Mouse (Mus musculus): ENCODE measurements around the gene Espl1.
A peak's percentile ranks its signal among the peaks of the same experiment; 100 is the strongest.

Espl1 gene

DNA sequence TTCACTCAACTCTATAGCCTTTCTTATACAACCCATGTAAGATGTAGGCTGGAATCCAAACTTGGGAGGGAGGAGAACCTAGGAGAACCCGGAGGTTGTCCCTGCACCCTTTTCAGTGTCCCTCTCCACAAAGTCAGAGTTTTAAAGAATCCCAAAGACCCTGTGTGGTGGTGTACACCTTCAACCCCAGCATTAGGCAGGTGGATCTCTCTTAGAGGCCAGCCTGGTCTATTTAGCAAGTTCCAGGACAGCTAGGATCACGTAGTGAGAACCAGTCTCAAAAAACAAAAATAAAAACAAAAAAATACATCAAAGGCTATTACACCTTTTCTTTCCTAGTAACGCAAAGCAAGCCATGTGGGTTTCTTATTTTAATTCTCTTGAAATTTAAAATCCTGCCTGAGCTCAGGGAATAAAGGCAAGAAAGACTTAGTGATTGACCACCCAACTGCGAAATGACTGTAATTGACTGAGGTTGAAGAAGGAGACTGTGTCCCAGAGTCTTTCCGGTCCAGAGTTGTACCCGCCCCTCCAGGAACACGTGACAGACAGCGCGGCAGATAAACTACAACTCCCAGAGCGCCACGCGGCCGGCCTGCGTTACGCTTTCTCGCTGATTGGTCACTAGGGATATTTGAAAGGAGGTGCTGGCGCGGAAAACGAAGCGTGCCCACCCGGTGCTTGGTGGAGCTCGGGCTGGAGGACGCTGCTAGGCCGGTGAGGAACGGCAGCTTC, at the start of gene Espl1:
Gene Espl1 (plus strand): TSS at position 634 of the 735 bp plus-strand sequence.
- peak; percentile 94 for DNase-seq (ENCODE audit: low read depth)

DNA sequence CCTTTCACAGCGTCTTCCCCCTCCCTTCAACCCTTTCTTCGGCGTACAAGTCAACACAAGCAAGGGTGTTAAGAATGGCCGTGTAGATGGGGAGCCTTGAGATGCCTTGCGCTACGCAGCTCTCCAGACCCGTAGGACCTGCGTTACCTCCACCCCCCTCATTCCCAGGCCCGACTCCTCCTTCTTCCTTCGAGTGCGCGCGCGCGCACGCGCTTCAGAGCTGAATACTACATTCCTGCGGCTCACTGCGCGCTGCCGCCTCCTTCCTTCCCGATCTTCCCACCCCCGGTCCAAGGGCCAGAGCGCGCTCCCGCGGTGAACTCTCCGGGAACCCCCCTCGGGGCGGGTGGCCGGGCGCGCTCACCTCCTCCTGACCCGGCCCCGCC, 49.2 kb upstream of the Espl1 start:
- DNase-seq (ENCODE audit: low read depth), result peak; percentile 66

DNA sequence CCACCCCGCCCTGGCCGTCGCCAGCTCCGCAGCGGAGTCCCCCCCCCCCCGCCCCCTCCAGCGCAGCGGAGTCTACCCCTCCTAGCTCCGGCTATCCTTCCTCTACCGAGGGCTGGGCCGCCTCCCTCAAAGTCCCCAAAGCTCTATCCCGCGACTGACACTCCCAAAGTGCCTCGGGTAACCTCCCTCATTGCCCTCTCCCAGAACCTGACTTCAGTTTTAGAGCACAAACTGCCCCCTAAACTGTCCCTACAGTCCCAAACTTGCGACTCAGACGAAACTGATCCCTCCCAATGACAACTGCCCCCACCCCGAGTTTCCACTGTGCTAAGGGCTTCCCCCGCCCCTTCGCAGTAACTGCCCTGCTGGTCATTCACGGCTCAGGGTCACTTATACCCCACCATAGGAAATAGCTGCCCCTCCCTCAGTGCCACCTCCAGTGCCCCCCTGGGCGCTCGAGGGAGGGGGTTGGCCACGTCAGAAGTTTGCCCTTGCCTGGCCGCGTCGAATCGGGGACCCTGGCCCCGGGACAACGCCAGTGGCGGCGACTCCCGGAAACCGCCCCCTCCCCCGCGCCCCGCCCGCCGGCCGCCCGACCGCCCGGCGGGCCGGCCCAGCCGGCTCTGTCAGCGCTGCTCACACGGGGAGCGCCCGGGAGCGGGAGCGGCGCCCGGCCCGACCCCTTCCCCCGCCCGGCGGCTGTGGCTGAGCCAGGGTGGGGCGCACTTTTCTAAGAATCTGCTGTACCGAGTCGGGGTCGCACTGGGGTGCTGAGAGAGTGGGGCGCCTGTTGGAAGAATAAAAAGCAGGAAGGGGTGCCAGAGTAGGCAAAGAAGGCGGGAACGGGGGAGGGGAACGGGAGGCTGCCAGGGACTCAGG, 48.6 kb upstream of the Espl1 start:
- no peak for DNase-seq (ENCODE audit: low read depth)

DNA sequence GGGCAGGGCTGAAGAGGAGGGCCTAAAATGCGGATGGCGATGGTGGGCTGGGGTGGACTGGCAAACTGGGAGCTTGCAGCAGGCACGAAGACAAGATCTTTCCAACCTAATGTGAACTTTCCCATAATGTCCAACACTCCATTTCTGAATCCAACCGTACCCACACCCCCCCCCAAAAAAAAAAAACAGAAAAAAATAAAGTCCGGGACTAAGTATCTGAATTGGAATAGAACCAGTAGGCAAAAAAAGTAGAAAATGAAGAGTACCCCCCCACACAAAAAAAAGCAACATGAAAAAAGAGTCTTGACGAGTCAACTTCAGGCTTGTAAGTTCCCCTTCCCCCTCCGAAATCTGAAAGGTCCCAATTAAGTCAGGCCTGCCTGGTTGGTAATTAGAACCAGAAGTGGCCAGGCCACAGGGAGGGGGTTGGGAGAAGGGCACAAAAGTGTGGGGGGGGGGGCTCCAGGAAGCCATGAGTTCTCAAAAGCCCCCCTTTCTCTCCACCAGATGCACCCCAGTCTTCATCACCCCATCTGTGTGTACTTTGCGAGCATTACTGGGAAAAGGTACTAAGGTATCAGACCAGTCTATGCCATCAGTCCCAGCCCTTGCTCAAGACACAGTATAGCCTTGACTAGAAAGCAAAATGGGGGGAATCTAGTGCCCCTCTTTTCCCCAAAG, 47.8 kb upstream of the Espl1 start:
- DNase-seq (ENCODE audit: low read depth), result no peak

DNA sequence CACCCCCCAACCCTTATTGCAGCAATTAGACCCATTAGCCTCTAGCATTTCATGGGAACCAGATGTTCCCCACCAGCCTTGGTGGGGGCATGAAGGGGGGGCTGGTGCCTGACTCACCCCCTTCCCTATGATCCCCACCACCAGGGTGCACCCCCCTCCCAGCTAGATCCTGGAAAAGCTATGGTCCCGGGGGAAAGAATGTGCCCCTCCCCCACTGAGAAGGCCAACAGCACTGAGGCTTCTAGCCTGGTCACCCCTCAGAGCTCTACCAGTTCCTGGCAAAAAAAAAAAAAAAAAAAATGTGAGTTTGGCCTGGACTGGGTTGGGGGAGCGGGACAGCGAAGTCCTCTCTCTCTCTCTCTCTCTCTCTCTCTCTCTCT, 47.3 kb upstream of the Espl1 start:
- DNase-seq (ENCODE audit: low read depth), result no peak

DNA sequence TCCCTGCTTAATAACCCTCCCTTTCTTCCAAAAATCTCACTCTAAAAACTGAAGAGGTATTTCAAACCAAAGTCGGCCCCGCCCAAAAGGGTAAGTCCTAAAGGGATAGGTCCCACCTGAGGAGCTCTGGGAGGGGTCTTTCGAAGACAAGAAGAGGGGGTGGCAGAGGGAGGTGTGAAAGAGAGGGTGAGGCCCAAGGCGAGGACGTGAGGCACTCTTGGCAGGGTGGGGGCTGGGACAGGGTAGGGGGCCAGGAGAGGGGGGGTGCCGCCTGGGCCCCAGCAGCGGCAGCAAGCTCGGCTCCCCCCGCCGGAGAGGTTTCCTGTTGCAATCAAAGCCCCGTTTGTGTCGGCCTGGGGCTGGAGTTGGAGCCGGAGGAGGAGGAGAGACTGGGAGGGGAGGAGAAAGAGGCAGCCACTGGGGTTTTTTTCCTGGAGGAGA, 46.8 kb upstream of the Espl1 start:
- no peak for DNase-seq (ENCODE audit: low read depth)

DNA sequence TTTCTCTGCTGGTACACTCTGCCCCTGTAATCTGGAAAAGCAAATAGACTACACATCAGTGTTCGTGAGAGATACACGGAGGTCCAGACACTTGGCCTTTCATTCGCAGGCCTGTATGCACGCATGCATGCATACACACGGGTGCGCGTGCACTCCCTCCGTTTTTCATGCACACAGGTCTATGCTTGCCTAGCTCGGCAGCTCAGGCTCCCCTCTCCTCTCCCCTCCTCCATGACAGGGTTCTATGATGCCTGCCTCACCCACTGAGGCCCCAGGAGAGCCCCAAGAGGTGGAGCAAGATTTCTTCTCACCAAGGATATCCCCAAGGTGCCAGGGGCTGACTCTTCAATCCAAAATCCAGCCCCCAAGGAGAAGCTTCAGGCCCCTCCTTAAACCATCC, 46.1 kb upstream of the Espl1 start:
- no peak for DNase-seq (ENCODE audit: low read depth)

DNA sequence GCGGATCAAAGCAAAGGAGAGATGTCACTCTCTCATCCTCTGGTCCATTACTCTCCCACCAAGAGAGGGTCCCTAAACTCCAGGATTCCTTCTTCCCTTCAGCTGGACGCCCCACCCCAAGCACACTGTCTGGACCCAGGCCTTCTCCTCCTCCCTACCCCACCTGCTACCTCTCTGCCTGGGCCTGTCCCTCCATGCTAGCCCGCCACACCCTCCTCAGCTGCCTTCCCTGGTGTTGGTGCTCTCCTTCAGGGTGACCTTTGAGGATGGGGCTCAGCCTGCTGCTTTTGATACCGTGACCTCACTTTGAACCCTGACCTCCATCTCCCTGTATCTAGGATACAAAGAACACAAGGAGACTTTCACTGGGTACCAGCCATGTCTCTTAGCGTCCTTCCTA, 45.5 kb upstream of the Espl1 start:
- DNase-seq (ENCODE audit: low read depth), result no peak

DNA sequence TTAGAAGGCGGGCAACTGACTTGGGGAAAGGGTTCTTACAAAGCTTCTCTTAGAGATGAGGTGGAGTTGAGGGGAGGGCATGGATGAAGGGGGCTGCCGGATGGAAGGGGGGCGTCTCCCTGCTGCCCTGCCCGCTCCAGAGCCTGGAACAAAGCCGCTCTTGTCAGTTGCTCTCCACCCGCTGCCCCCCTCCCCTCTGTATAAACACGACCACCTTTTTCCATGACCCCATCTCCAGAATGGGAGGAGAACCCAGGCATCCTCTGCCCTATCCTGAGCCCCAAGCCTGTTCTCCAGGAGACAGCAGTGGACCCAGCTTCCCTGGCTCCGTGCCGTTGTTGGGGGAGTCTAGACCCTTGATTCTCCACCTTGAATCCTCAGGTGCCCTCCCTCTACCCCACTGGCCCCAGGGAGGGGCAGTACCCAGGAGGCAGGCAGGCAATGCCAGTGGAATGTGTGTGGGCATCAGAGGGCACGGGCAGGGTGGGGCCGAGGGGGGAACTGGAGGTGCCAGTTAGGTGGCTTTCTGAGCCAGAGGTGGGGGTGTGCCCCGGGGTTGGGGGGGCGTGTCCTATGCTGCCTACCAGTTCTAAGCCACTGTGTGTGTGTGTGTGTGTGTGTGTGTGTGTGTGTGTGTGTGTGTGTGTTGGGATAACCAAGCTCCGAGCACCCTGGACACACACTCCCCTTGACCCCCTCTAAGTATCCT, 40.4 kb upstream of the Espl1 start:
- DNase-seq (ENCODE audit: low read depth), result no peak

DNA sequence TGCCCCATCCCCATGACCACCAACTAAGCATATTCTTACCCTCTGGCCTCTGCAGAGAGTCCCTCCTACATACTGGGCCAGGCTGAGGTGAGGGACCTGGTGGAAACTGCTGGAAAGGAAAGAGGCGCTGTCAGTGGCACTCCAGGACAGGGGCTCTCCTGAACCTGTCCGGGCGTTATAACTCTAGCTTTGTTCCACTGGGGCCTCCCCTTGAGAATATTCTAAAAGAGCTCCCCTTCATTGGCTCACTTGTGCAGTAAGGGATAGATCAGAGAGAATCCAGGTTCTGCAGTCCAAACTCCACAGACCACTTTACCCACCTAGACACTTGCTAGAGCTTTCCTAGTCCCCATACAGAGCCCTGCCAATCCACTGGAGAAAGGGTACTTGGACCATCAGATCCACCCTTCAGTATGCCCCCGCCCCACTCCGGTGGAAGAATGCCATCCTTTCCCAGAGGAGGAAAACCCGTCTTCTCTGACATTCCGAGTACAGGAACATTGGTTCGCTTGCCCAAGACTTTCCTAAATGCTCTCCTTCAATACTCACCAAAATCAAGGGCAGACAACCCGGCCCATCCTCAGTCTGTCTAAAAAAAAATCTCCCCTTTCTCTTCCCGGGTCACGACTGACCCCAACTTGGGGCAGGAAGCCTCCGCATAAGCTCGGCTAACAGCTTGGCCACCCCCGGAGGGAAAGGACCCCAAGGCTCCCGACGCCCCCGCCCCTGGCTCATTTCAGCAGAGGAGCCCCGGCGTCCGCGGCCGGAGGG, 39.5 kb upstream of the Espl1 start:
- no peak for DNase-seq (ENCODE audit: low read depth)

DNA sequence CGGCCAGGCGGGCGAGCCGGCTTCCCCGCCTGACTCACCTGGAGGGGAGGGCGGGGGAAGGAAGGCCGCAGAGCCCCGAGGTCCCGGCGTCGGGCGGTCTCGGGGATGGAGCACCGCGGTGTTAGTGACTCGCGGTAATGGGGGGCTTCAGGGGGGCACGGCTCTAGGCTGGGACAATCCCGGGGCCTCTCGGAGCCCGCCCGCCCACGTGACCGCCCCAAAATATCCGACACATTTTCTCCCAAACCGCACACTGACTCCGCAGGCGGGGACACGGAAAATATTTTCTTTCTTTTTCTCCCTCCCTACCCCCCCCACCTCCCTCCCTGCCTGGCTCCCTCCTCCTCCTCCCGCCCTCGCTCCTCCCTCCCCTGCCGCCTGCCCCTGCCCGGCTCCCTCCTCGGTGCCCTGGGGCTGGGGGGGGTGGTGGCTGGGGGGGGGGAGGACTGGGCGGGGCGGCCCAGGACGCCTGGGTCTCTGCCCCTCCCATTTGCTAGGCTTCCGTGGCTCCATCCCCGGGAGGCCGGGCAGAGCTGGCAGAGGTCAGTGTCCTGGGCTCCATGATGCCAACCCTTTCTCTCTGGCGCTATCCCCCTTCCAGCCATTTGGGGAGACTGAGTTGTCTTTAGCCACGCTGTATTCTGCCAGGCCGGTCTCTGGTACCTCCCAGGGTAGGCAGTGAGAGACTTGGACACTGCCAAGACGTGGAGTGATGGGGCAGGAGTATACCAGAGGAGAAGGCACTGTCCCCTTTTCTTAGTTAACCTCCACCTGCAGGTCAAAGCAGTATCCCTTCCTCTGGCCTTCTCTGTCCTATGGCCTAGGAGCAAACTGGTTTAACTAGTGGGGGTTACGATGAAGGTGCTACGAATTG, 38.6 kb upstream of the Espl1 start, which contains the start of gene Rarg:
Gene Rarg (minus strand): TSS at position 316 of the 874 bp plus-strand sequence.
- no peak for DNase-seq (ENCODE audit: low read depth)

DNA sequence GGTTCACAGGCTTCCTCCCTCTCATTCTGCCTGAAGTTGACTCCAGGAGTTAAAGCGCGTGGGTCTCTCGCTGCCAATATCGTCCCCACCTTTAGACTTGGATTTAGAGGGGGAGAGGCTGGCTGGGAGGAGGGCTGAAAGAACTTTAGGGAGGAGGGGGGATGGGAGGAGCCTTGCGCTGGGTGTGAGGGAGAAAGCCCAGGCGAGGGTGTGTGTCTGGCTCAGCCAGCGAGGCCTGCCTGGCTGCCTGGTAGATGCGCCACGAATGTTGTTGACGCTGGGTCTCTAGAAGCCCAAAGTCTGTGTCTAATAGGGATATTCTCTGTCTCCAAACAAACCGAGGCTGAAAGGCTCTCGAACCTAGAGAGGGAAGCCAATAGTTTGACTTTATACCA, 38.0 kb upstream of the Espl1 start:
- no peak for DNase-seq (ENCODE audit: low read depth)

DNA sequence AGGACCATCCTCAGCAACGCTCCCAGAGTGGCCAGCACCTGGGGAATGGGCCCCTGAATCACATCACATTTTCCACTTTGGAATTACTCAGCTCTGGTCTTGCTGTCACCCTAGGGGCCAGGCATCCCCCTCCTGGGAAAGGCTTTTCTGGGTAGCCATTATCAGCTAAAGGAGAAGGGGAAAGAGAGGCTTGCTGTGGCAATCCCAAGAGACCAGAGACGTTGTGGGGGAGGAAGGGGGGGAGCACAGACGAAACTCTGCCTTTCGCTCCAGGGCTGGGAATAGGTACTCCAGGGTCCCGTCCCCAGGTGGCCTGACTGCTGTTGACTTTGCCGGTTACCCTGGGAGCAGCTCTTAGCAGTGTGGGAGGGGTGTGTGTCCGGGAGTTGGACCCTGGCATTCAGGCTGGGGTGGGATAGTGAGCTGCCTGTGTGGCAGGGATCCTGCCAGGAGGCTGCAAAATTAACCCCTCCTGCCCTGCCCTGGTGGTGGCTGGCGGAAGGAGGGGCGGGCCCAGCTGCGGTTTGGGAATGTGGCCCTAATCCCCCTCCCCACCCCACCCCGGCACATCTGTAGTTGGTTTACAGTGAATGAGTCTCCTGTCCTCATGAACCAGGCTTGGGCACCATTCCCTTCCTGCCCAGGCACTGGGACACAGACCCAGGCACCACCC, 37.3 kb upstream of the Espl1 start:
- no peak for DNase-seq (ENCODE audit: low read depth)

DNA sequence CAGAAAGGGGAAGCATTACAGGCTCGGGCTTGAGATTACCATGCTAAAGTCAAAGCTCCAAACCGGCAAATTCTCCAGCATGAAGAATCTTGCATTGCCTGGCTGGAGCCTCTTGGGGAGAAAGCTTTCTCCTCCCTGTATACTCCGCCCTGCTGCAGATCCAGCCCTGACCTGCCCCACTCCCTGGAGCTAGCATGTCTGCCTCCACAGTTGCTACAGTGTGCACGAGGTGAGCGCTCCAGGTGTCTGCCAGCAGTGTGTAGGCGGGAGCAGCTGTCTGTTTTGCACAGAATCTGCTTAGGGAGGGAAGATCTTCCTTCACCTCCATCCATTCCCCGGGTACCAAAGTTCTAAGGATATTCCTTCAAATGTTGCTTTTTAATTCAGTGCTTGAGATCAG, 33.5 kb upstream of the Espl1 start:
- DNase-seq (ENCODE audit: low read depth), result no peak

DNA sequence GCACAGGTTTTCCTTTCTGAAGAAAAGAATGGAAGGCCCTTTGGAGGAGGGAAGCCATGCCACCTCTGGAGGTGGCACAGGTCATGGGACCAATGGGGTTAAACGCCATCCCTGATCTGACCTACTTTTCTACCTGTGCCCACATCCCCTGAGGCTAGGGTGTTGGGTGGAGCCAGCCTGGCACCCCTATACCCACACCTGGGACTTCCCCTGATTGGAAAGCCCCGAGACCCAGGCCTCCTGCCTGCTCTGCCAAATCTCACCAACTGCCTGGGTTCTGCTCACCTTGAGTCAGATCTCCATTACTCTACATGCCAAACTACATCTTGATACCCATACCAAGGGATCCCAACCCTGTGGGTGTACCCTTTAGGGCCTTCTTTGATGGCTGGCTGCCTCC, 33.0 kb upstream of the Espl1 start:
- DNase-seq (ENCODE audit: low read depth), result no peak

DNA sequence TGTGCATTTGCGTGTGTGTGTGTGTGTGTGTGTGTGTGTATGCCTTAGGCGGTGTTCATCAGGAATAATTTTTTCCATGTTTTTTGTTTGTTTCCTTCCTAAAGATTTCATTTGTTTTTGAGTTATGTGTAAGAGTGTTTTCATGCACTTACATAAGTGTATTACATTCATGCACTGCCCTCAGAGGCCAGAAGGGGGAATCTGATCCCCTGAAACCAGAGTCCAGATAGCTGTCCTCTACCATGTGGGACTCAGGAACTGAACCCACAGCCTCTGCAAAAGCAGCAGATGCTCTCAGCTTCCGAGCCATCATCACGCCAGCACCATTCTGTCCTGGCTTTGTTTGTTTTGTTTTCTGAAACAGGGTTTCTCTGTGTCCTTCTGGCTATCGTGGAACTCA, 30.5 kb upstream of the Espl1 start:
- no peak for DNase-seq (ENCODE audit: low read depth)

DNA sequence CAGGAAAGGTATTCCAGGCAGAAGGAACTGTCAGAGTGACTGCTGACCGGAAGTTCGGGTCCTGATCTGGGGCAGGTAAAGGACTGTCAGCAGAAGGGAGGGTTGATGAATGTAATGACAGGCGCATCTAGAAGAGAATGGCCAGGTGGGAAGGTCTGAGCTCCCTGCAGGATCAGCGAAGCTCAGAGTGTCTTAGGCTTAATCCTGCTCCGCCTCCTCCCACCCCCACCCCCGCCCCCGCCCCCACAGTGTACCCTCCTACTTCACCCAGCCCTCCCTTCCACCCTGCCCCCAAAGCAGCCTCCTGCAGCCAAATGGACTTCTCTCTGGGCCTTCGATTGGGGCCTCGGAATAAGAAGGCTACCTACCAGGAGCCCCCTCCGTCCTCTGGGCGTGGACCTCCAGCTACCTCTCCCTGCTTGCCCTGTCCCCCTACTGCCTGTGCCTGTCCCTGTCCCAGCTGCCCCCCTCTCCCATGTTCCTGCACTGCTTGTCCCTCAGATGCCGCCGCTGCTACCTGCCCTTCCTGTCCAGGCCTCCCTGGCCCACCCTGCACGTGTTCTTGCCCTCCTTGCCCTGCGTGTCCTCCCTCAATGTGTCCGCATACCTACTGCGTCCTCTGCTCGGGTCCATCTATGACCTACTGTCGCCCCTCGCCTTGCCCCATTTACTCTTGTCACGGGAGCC, 25.6 kb upstream of the Espl1 start, which contains the start of gene Gm9918:
Gene Gm9918 (plus strand): TSS at position 290 of the 687 bp plus-strand sequence.
- DNase-seq (ENCODE audit: low read depth), result no peak

DNA sequence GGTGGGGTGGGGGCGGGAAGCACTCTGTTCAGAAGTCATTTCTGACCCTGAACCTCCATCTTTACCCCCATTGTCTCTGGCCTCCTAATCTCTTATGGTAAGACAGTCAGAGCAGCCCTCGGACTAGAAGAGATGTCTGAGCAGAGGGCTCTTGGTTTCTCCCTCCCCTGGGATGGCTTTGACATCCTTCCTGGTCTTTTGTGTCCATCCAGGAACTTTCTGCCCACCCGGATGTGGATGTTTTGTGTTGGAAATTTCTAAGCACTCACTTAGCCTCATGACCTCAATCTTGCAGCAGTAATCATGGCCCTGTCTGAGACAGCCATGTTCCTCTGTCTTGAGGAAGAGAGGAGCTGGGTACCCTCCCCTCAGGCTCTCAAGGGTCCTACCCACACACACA, 24.6 kb upstream of the Espl1 start:
- DNase-seq (ENCODE audit: low read depth), result no peak

Data from c-Kit-positive CD71-negative TER-119-negative erythroid progenitor cells, embryonic 14.5 days (primary cell).